Mouse (Mus musculus) c-Kit-positive CD71-positive TER-119-positive erythroid progenitor cells, embryonic 14.5 days (primary cell): ENCODE data around the gene Timmdc1.
"Not testable (repeated sequence)": the region's sequence is repeated elsewhere in the genome, so short reads cannot be mapped to it uniquely, and the experiment has no call there.

Source experiments
- DNase-seq: peaks from one replicate; pipeline ENCODE4 v3.0.0-alpha.2; 2013; ENCODE audit warnings: low spot score

The Timmdc1 gene

DNA sequence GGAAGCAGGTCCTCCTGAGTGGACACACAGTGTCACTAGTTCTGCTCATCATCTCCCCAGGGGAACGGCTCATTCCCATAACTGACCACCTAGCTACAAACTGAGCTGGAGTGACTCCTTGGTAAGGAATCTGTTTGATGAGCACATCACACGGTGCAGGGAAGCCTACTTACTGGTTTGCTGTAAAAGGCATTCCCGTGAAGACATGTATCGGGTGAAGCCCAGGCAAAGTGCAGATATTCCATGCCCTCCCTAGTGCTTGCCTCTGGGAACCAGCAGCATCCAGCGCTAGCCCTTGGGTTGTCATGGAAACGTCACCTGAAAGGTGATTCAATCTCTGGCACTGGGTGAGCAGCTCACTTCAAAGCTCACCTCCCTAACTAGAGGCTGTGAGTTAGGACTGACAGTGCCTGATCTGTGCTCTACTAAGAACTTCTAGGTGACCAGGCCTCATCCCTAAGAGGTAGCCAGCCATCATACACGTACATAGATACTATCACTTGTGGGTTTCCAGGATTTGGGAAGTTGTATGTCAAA is 25.8 kb downstream of the Timmdc1 start:
- no peak for DNase-seq

- DNase-seq, result no peak
Measured at GRCm38 (mm10) chr16:38493890-38494289, 28.6 kb downstream of the Timmdc1 start.

- DNase-seq, result no peak
Measured at GRCm38 (mm10) chr16:38492551-38492950, 29.9 kb downstream of the Timmdc1 start.

DNA sequence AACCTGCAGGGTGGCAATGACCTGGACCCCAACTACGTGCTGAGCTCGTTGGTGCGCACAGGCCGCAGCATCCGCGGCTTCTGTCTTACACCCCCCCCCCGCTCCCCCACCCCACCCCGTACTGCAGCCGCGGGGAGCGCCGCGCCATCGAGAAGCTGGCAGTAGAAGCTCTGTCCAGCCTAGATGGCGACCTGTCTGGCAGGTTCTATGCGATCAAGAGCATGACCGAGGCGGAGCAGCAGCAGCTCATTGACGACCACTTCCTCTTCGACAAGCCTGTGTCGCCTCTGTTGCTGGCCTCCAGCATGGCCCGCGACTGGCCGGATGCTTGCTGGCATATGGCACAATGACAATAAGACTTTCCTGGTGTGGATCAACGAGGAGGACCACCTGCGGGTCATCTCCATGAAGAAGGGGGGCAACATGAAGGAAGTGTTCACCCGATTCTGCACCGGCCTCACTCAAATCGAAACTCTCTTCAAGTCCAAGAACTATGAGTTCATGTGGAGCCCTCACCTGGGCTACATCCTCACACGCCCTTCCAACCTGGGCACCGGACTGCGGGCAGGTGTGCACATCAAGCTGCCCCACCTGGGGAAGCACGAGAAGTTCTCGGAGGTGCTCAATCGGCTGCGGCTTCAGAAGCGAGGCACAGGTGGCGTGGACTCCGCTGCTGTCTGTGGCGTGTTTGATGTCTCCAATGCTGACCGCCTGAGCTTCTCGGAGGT is 38.7 kb downstream of the Timmdc1 start:
- no peak for DNase-seq

- DNase-seq, result no peak
Measured at GRCm38 (mm10) chr16:38482780-38483562, 39.5 kb downstream of the Timmdc1 start.

DNA sequence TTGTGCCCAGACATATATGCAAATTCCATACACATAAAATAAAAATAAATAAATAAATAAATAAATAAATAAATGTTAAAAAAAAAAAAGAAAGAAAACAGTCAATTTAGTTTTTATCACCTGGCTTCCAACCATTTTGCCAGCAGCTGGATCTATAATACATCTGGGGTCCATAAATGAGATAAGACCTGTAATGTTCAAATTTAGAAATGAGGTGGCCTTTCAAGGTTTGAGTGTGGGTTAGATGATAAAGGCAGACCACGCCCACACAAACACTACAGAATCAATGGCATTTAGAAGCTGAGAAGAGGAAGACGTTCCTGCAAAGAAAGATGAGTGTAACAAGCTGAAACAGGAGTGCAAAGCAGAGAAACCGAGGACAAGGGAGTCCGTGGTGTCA is 41.1 kb downstream of the Timmdc1 start:
- DNase-seq, result peak; percentile 63

DNA sequence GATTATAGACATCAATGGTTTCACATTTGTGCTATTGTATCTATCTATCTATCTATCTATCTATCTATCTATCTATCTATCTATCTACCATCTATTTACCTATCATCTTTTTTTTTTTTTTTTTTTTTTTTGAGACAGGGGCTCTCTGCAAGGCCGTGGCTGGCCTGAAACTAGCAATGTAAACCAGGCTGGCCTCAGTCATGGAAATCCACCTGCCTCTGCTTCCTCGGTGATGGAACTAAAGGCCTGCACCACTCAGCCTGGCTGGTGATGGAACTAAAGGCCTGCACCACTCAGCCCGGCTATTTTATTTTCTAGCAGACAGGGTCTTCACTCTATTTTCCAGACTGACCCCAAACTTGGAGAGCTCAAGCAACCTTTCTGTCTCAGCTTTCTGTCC is 44.2 kb downstream of the Timmdc1 start:
- DNase-seq, result no peak

GRCm38 (mm10) chr16:38477241-38477608 is 45.2 kb downstream of the Timmdc1 start:
- DNase-seq, result not testable (repeated sequence)

- DNase-seq, result peak; percentile 38
Measured at GRCm38 (mm10) chr16:38476312-38477240, 45.9 kb downstream of the Timmdc1 start.

DNA sequence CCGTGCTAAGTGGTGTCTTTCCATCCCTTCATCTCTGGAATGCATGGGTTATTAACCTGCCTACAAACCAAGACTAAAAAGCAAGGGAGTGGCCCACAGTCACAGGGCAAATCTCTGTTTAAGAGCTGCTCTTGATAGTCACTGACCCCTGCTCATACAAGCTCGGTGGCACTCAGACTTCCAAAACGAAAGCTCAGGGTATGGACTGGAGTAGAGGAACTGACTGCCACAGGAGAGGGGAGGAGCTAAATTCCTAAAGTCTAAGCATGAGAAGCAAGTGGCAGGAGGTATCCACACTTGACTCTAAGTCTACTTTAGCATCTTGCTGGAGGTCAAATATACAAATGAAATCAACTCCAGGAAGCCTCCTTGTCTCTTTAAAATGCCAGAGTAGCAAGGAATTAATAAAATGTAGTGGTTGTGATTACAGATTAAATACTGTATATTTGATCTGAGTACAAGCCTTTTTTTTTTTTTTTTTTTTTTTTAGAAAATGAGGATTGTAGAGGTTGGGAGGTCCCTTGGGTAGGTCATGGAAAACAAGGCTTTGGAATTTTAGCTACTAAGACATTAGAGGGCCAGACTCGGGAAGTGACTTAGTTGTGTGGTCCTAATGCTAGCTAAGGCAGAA is 46.7 kb downstream of the Timmdc1 start:
- DNase-seq, result no peak

- DNase-seq, result no peak
Measured at GRCm38 (mm10) chr16:38474677-38475286, 47.7 kb downstream of the Timmdc1 start.

DNA sequence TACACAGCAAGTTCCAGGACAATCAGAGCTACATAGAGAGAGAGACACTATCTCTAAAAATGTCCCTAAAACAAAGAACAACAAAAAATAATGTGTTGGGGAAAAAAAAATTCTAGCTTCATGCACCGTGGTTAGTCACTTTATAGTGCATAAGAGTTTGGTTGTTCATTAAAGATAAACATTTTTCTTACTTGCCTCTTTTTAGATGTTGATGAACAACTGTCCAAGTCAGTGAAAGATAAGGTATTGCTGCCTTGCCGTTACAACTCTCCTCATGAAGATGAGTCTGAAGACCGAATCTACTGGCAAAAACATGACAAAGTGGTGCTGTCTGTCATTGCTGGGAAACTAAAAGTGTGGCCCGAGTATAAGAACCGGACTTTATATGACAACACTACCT is 48.8 kb downstream of the Timmdc1 start:
- no peak for DNase-seq

DNA sequence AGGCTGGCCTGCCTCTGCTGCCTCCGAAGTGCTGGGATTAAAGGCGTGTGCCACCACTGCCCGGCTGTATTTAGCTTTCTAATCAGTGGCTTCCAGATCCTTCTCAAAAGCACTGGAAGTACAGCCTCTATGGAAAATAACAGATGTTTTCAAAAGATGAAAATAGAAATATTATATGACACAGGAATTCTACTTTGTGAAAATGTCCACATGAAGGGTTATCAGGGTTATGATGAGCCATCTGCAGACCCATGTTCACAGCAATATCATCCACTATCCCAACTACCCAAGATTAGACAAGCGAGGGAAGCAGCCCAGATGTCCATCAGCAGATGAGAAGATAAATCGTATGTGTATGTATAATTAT is 50.0 kb downstream of the Timmdc1 start:
- no peak for DNase-seq

- no peak for DNase-seq
Measured at GRCm38 (mm10) chr16:38471697-38472506, 50.6 kb downstream of the Timmdc1 start.

DNA sequence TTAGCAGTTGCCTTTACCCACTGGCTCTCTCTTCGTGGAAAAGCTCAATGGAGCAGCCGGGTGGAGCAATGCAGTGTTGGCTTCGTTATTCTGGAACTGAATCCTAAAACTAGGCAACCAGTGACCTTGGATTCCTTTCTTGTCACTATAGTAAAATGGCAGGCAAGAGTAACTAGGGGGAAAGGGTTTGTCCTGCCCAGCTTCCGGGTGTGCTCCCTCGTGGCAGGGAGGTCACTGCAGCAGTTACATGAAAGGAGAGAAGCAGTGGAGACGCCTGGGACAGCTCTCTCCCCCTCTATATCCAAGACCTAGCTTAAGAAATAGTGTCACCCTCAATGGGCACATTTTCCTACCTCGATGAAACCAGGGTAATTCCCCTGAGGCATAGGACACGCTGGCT is 53.0 kb downstream of the Timmdc1 start:
- DNase-seq, result no peak

DNA sequence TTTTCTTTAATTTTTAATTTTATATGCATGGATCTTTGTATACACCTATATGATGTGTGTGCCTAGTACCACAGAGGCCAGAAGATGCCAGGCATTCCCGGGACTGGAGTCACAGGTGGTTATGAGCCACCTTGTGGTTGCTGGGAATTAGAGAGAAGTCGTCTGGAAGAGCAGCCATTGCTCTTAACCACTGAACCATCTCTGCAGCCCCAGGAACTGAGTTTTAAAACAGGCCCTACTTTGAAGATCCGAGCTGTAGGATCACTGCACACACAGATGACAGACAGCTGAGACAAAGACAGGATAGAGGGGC is 53.8 kb downstream of the Timmdc1 start:
- no peak for DNase-seq

DNA sequence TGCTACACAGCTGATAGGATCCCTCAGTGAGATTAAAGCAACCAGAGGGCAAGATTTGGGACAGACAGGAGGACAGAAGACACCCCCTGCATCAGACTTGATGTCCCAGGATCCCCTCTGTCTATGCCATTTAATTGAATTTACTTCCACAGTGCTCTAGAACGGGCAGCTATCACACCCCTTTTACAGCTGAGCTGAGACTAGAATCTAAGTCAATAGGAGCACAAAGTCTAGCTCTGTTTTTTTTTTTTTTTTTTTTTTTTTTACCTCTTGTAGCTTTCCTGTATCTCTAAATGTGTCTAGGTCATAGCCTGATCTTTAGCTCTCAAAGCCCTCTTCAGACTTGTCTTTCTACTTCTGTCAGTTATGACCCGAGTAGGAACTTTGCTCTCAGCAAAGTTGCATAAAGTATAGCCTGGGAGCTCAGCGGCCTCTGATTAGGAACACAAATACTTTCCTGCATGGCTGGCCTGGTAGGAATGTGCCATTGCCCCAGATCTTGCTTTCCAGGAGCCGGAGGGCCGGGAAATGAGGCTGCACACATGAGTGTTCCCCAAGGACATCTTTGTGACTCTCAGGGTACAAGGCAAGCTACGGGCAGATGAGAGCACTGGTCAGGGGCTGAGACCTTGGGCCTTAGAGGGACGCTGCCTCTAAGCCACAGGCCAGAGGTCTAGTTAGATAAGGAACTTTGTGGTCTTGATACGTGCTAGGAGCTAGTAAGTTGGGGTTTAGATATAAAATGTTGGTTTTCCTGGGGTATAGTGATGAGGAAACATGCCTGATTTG is 54.4 kb downstream of the Timmdc1 start:
- DNase-seq, result no peak

DNA sequence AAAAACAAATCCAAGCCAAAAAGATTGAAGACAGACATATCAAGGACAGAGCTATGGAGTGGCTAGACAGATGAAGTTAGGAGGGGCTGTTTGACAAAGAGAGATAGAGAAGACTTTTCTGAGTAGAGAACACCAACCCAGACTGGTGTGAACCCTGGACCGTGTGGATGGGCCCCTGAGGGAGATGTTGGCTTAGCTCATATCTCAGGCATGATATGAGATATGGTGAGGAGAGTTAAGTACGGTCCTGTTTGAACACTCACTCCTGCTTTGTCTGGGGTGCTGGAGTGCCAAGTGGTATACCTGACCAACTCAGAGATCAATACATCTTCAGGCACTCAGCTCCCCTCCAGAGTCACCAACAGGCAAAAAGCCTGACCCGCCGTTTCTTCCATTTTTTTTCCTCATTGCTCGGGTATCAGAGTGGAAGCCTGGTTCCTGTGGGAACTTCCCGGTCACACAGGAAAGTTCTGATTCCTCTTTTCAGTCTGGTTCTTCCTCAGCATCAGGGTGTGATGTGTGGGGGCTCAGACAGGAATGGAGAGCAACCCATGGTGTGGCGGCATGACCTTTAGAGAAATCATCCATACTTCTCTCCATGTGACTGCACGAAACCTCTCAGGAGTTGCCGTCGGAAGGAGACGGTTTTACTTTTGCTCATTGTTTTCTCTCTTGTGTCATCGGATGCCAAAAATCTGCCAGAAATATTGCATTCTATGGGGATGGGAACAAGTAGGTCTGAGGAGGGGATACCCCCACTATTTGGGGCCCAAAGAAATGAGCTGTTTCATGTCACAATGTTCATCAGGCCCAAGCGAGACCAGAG is 55.2 kb downstream of the Timmdc1 start:
- no peak for DNase-seq

DNA sequence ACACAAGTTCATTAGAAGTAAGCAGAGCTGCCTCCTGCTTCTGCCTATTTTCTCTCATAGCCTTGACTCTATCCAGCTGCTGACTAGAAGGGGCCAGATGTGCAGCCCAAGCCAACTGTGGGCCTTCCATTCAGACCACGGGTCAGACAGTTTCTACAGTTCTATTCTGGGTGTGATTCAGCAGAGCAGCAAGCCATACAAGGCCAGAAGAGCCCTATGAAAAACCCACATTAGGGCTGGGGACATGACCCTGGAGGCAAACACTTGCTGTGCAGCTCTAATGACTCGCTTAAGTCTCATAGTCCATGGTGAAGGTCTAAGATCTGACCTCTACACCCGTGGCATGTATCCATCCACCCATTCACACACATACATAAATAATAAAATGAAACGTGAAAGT is 56.4 kb downstream of the Timmdc1 start:
- DNase-seq, result no peak
